ENCODE assay signal across 12 mouse cellular contexts in the genomic region with DNA sequence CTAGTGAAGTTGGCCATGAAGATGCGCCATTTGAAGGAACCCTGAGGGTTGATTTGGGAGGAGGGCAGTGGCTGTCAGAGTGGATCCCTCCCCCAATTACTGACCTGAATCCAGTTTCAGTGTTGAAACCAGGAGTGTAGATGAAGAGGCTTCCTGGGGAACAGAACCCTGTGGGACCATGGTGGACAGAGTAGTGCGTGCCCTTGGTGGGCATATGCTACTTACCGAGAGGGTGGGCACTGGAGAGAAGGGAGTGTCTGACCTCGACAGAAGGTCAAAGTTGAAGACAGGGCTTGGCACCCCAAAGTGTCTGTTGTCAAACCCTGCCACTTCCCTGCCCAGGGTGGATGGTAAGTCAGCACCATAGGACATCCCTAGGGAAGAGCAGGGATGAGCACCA. TPM values are rescaled to one million over a fixed set of nuclear protein-coding genes. Genes with fewer than 3 reads are reported as not detected.
"Had no signal": no experiment of that assay in that cellular context is flagged by ENCODE, and none has a peak within 500 bp of the region (broad histone marks: within the 10 kb centered on the region; RNA-seq: fewer than 3 reads in every experiment).

No protein-coding gene starts in this region.

RNA-seq across cellular contexts. Expression of gene Oas1g, which starts 6.5 kb away (rescaled TPM):
- polyA plus RNA-seq: neural tube, embryonic 14.5 days; testis, adult 2 months had no signal

RNA-seq across cellular contexts. Expression of gene Oas1d, which starts 20.5 kb away (rescaled TPM):
- total RNA-seq: neutrophil, adult 5-6 weeks had no signal
- polyA plus RNA-seq: neural tube, embryonic 13.5 days; neural tube, embryonic 14.5 days; neural tube, embryonic 15.5 days; spleen, adult 2 months; stomach, embryonic 14.5 days; stomach, embryonic 15.5 days; stomach, embryonic 16.5 days; testis, adult 2 months; urinary bladder, adult 2 months had no signal

RNA-seq across cellular contexts. Expression of gene Oas1h, which starts 32.6 kb away (rescaled TPM):
- total RNA-seq: neutrophil, adult 5-6 weeks had no signal
- polyA plus RNA-seq: neural tube, embryonic 13.5 days; neural tube, embryonic 14.5 days; neural tube, embryonic 15.5 days; small intestine, adult 2 months; spleen, adult 2 months; stomach, embryonic 14.5 days; stomach, embryonic 15.5 days; stomach, embryonic 16.5 days; stomach, postnatal 0 days; testis, adult 2 months; urinary bladder, adult 2 months had no signal

RNA-seq across cellular contexts. Expression of gene Oas1f, which starts 46.7 kb away (rescaled TPM):
- total RNA-seq: neutrophil, adult 5-6 weeks had no signal
- polyA plus RNA-seq: neural tube, embryonic 13.5 days; neural tube, embryonic 14.5 days; neural tube, embryonic 15.5 days; spleen, adult 2 months; stomach, embryonic 15.5 days; stomach, embryonic 16.5 days; stomach, postnatal 0 days; testis, adult 2 months had no signal
